Comparison of ENCODE assay signal across 19 mouse cellular contexts in genomic region chr6:115860027-115860556, GRCm38 (mm10). TPM values are rescaled to one million over a fixed set of nuclear protein-coding genes. Genes with fewer than 3 reads are reported as not detected.
DNase-seq lines count a peak whose midpoint lies in the region; ATAC-seq and TF ChIP-seq lines count a peak whose summit lies in the region.
"Had no signal": no experiment of that assay in that cellular context is flagged by ENCODE, and none has a peak within 500 bp of the region (broad histone marks: within the 10 kb centered on the region; RNA-seq: fewer than 3 reads in every experiment).

No protein-coding gene starts in this region.

- H3K4me2 ChIP-seq in heart, embryonic 12.5 days = no peak overlapping the region
- H3K4me2 ChIP-seq in lung, postnatal 0 days (replicated peaks; ENCODE audit: low read depth, low read length) = no peak overlapping the region
- H3K4me2 ChIP-seq in stomach, embryonic 14.5 days (replicated peaks; ENCODE audit: low read depth, low read length) = no peak overlapping the region
- H3K4me2 ChIP-seq: embryonic facial prominence, embryonic 15.5 days; hindbrain, embryonic 12.5 days had no signal

- H3K36me3 ChIP-seq in heart, embryonic 12.5 days = peaks cover 6% of the 10 kb centered on the region; the same call in 1 of the 2 replicates
- H3K36me3 ChIP-seq in lung, postnatal 0 days (ENCODE audit: insufficient read depth, low read length) = no peaks in the 10 kb centered on the region
- no peaks in the 10 kb centered on the region; the same call in 1 of the 2 replicates for H3K36me3 ChIP-seq in stomach, embryonic 14.5 days (ENCODE audit: control insufficient read depth, insufficient read depth, low read length)

- no peak overlapping the region; the same call in 1 of the 2 replicates for H3K27ac ChIP-seq in heart, embryonic 12.5 days (ENCODE audit: poor library complexity, severe bottlenecking)
- no peak overlapping the region for H3K27ac ChIP-seq in lung, postnatal 0 days (ENCODE audit: low read length)
- H3K27ac ChIP-seq in stomach, embryonic 14.5 days (ENCODE audit: low read length) = no peak overlapping the region; the same call in 1 of the 2 replicates
- H3K27ac ChIP-seq: embryonic facial prominence, embryonic 15.5 days; gastrocnemius, adult 2 months; hindbrain, embryonic 12.5 days; limb, embryonic 10.5 days; macrophage had no signal

- whole genome bisulfite sequencing in heart, embryonic 12.5 days = 51% methylated on average over 7 of the region's 7 CpGs
- 33% methylated on average over 7 of the region's 7 CpGs for WGBS in lung, postnatal 0 days
- 42% methylated on average over 7 of the region's 7 CpGs for WGBS in stomach, embryonic 14.5 days

- H3K4me1 ChIP-seq in heart, embryonic 12.5 days (replicated peaks) = peaks cover 67% of the 10 kb centered on the region
- H3K4me1 ChIP-seq in lung, postnatal 0 days (ENCODE audit: insufficient read depth, low read depth, low read length) = peaks cover 5% of the 10 kb centered on the region; the same call in 1 of the 2 replicates
- H3K4me1 ChIP-seq in stomach, embryonic 14.5 days (ENCODE audit: control insufficient read depth, insufficient read depth, low read length) = peaks cover 51% of the 10 kb centered on the region

- H3K9ac ChIP-seq in heart, embryonic 12.5 days = no peak overlapping the region
- no peak overlapping the region for H3K9ac ChIP-seq in lung, postnatal 0 days (replicated peaks; ENCODE audit: low read depth)
- H3K9ac ChIP-seq in stomach, embryonic 14.5 days (replicated peaks; ENCODE audit: low read depth, low read length) = no peak overlapping the region
- H3K9ac ChIP-seq: embryonic facial prominence, embryonic 15.5 days; hindbrain, embryonic 12.5 days had no signal

- peak; percentile 65; the same call in 1 of the 2 replicates for TF ChIP-seq EP300 in lung, postnatal 0 days (IDR thresholded peaks at IDR 0.05)

- no peak for DNase-seq in heart, adult 11 months
- DNase-seq in kidney, postnatal 14 days = peak; percentile 23
- no peak for DNase-seq in kidney, postnatal 10 days
- peak; percentile 40 for DNase-seq in lung, postnatal 0 days (ENCODE audit: low spot score)
- no peak for DNase-seq in lung, postnatal 25 days (ENCODE audit: low spot score)
- DNase-seq in retina, embryonic 14.5 days (ENCODE audit: low spot score) = no peak
- DNase-seq: cerebellum, adult 11 months; cerebellum, adult 9-11 months; gastrocnemius, adult 2 months; thymus, adult 18-20 months; thymus, postnatal 36 days had no signal

- ATAC-seq in heart, embryonic 12.5 days (ENCODE audit: insufficient number of reproducible peaks, low FRiP score) = 0 out of 2 replicates have a peak, but pooled peaks have one; percentile 38
- ATAC-seq in lung, postnatal 0 days = peak; percentile 12
- peak; percentile 12; the same call in 1 of the 2 replicates for ATAC-seq in stomach, embryonic 14.5 days (ENCODE audit: insufficient number of reproducible peaks, insufficient read depth, low FRiP score, low read depth)
- ATAC-seq: CD4-positive, CD25-positive, alpha-beta regulatory T cell, adult 4 months; forebrain, embryonic 14.5 days had no signal

- H3K4me3 ChIP-seq in heart, embryonic 12.5 days = no peak overlapping the region
- no peak overlapping the region for H3K4me3 ChIP-seq in lung, postnatal 0 days (ENCODE audit: low read depth, low read length)
- no peak overlapping the region for H3K4me3 ChIP-seq in stomach, embryonic 14.5 days (ENCODE audit: low read depth, low read length)
- H3K4me3 ChIP-seq: embryonic facial prominence, embryonic 15.5 days; gastrocnemius, adult 2 months; hindbrain, embryonic 12.5 days; limb, embryonic 10.5 days had no signal

- no peaks in the 10 kb centered on the region for H3K9me3 ChIP-seq in heart, embryonic 12.5 days (replicated peaks)
- no peaks in the 10 kb centered on the region for H3K9me3 ChIP-seq in lung, postnatal 0 days (ENCODE audit: low read length)
- no peaks in the 10 kb centered on the region for H3K9me3 ChIP-seq in stomach, embryonic 14.5 days (ENCODE audit: control insufficient read depth, low read depth, low read length)
- H3K9me3 ChIP-seq: embryonic facial prominence, embryonic 15.5 days; hindbrain, embryonic 12.5 days; limb, embryonic 10.5 days had no signal

- no peaks in the 10 kb centered on the region for H3K27me3 ChIP-seq in heart, embryonic 12.5 days (replicated peaks)
- H3K27me3 ChIP-seq in lung, postnatal 0 days (replicated peaks; ENCODE audit: insufficient read depth, low read length) = no peaks in the 10 kb centered on the region
- H3K27me3 ChIP-seq in stomach, embryonic 14.5 days (ENCODE audit: control insufficient read depth, insufficient read depth, low read length) = no peaks in the 10 kb centered on the region
- H3K27me3 ChIP-seq: embryonic facial prominence, embryonic 15.5 days; hindbrain, embryonic 12.5 days had no signal

- no peak for TF ChIP-seq CTCF in lung, postnatal 0 days (IDR thresholded peaks at IDR 0.05)

RNA-seq across cellular contexts. Expression of gene Ift122, which starts 6.8 kb away (rescaled TPM):
- polyA plus RNA-seq in heart, embryonic 12.5 days (2016; fragmentation: Nextera tagmentation; extraction: Ambion mirVana) = 22.7 and 24.5 TPM in 2 replicates
- polyA plus RNA-seq in lung, postnatal 0 days (2015; fragmentation: Nextera tagmentation; extraction: Ambion mirVana) = 8.3 and 10.4 TPM in 2 replicates
- 22.2 and 23.9 TPM in 2 replicates for polyA plus RNA-seq in stomach, embryonic 14.5 days (2014; fragmentation: Nextera tagmentation; extraction: Ambion mirVana)

RNA-seq across cellular contexts. Expression of gene Mbd4, which starts 6.9 kb away (rescaled TPM):
- polyA plus RNA-seq in heart, embryonic 12.5 days (2016; fragmentation: Nextera tagmentation; extraction: Ambion mirVana) = 11.0 and 14.2 TPM in 2 replicates
- 4.5 and 6.7 TPM in 2 replicates for polyA plus RNA-seq in lung, postnatal 0 days (2015; fragmentation: Nextera tagmentation; extraction: Ambion mirVana)
- polyA plus RNA-seq in stomach, embryonic 14.5 days (2014; fragmentation: Nextera tagmentation; extraction: Ambion mirVana) = 16.4 and 20.6 TPM in 2 replicates

RNA-seq across cellular contexts. Expression of gene Efcab12, which starts 21.9 kb away (rescaled TPM):
- polyA plus RNA-seq in heart, embryonic 12.5 days (2016; fragmentation: Nextera tagmentation; extraction: Ambion mirVana) = 0.54 and 0.83 TPM in 2 replicates
- polyA plus RNA-seq in lung, postnatal 0 days (2015; fragmentation: Nextera tagmentation; extraction: Ambion mirVana) = 1.5 and 2.0 TPM in 2 replicates
- polyA plus RNA-seq in stomach, embryonic 14.5 days (2014; fragmentation: Nextera tagmentation; extraction: Ambion mirVana) = 0.87 and 0.91 TPM in 2 replicates

RNA-seq across cellular contexts. Expression of gene Rpl32, which starts 51.5 kb away (rescaled TPM):
- 1,366 and 1,429 TPM in 2 replicates for polyA plus RNA-seq in heart, embryonic 12.5 days (2016; fragmentation: Nextera tagmentation; extraction: Ambion mirVana)
- 1,730 and 1,790 TPM in 2 replicates for polyA plus RNA-seq in lung, postnatal 0 days (2015; fragmentation: Nextera tagmentation; extraction: Ambion mirVana)
- 2,694 and 2,736 TPM in 2 replicates for polyA plus RNA-seq in stomach, embryonic 14.5 days (2014; fragmentation: Nextera tagmentation; extraction: Ambion mirVana)

Comparison
In these comparisons a context has a peak if more than half of its experiments do, and no peak if none do; other contexts are left out.
1. DNase-seq: peak in kidney, postnatal 14 days (single experiment) and lung, postnatal 0 days (single experiment); none in heart, adult 11 months (single experiment), kidney, postnatal 10 days (single experiment), lung, postnatal 25 days (single experiment) and retina, embryonic 14.5 days (single experiment).
2. Peak in every context shown above with its lines, with median percentiles within 50 percentile points of each other: ATAC-seq.